Mouse (Mus musculus) ES-Bruce4 (cell line): ENCODE data around the gene Cyth2.

Experiments used
- CTCF ChIP-seq: IDR thresholded peaks from one replicate; pipeline ENCODE4 v1.8.1; 2011; ENCODE audit warnings: low read depth, low read length
- EP300 ChIP-seq: IDR thresholded peaks from 2 replicates; pipeline ENCODE4 v1.6.1; 2011; ENCODE audit warnings: low read depth, low read length; ENCODE audit not compliant: insufficient read depth

DNA sequence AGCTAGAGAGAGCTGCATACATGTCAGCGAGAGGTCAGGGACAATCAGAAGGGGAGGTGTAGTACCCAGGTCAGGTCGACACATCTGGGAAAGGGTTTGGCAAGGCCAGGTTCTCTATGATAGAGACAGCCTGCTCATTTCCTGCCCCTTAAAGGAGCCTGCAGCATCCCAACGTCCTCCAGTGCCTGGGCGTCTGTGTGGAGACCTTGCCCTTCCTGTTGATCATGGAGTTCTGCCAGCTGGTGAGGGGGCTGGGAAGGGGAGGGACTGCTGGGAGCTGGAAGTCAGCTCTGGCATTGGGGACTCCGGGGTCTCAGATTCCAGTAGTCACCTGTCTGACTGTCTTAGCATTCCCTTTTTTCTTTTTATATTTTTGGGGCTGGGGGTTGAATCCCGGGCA lies 23.7 kb downstream of the Cyth2 start:
- TF ChIP-seq EP300 (no peak), CTCF (no peak)
